Comparison of ENCODE assay signal across 12 mouse cellular contexts in the genomic region with DNA sequence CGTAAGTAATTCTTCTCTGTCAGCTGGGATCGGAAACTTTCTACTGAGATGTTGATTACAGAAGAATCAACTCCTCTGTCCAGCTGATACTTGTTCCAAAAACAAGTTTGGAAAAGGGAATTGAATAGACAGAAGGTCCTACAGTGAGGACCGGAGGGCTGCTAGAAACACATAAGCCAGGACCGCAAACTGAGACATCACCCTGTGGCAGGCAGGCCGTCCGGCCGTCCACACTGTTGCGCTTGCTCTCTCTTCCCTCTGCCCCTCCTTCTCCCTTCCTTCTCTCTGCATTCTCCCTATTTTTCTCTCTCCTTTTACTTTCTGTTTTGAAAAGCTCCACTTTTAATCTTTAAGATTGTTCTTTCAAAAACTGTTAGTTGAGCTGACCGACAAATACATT.
"Had no signal": no experiment of that assay in that cellular context is flagged by ENCODE, and none has a peak within 500 bp of the region (broad histone marks: within the 10 kb centered on the region; RNA-seq: fewer than 3 reads in every experiment).

No protein-coding gene starts in this region.

- H3K36me3 ChIP-seq: liver, embryonic 15.5 days had no signal

- ATAC-seq: lung, postnatal 0 days; midbrain, embryonic 13.5 days had no signal

- H3K4me2 ChIP-seq: liver, embryonic 11.5 days; liver, embryonic 15.5 days; midbrain, embryonic 13.5 days; stomach, embryonic 15.5 days had no signal

- H3K9me3 ChIP-seq: limb, embryonic 10.5 days; liver, embryonic 15.5 days; midbrain, embryonic 13.5 days; stomach, embryonic 15.5 days had no signal

- DNase-seq: lung, adult 2 months; lung, postnatal 36 days; right cerebral cortex, postnatal 14 days; thymus, adult 2 months; thymus, postnatal 25 days had no signal

- H3K4me3 ChIP-seq: left cerebral cortex, adult 2 months; limb, embryonic 10.5 days; liver, embryonic 15.5 days; midbrain, embryonic 13.5 days; stomach, embryonic 15.5 days had no signal

- H3K4me1 ChIP-seq: limb, embryonic 10.5 days; liver, embryonic 15.5 days; midbrain, embryonic 13.5 days; stomach, embryonic 15.5 days had no signal

- H3K9ac ChIP-seq: liver, embryonic 15.5 days; midbrain, embryonic 13.5 days; stomach, embryonic 15.5 days had no signal

- H3K27me3 ChIP-seq: liver, embryonic 15.5 days; midbrain, embryonic 13.5 days; stomach, embryonic 15.5 days had no signal

- H3K27ac ChIP-seq: left cerebral cortex, adult 2 months; limb, embryonic 10.5 days; liver, embryonic 15.5 days; midbrain, embryonic 13.5 days; stomach, embryonic 15.5 days had no signal
